Mouse (Mus musculus): ENCODE results near the gene Krtap5-4. TPM values are rescaled to one million over a fixed set of nuclear protein-coding genes. Genes with fewer than 3 reads are reported as not detected.

The Krtap5-4 gene
- not detected in 2 replicates for polyA plus RNA-seq (2012; rRNA removed; ENCODE audit: low replicate concordance)

GRCm38 (mm10) chr7:142303249-142303648, at the start of gene Krtap5-4:
Gene Krtap5-4, plus strand, starts transcription at chr7:142303549.

GRCm38 (mm10) chr7:142258254-142258653, 45.1 kb upstream of the Krtap5-4 start, which contains the start of gene Gm2431:
Gene Gm2431, minus strand, starts transcription at chr7:142258354.

GRCm38 (mm10) chr7:142274263-142274662, 29.1 kb upstream of the Krtap5-4 start, which contains the start of gene Gm4559:
Gene Gm4559, minus strand, starts transcription at chr7:142274363.

GRCm38 (mm10) chr7:142297018-142297417, 6.3 kb upstream of the Krtap5-4 start, which contains the start of gene Krtap5-1:
Gene Krtap5-1, minus strand, starts transcription at chr7:142297118.

Other genes with a start within 250 kb of the Krtap5-4 start
- gene Mob2, start 242.5 kb upstream of the Krtap5-4 start, polyA plus RNA-seq (2012; rRNA removed; ENCODE audit: low replicate concordance) = 34.6 and 50.5 TPM in 2 replicates
- gene Dusp8, start 207.7 kb upstream of the Krtap5-4 start, polyA plus RNA-seq (2012; rRNA removed; ENCODE audit: low replicate concordance) = 5.9 and 13.7 TPM in 2 replicates
- not detected in 2 replicates for gene Gm45618, start 182.8 kb upstream of the Krtap5-4 start, polyA plus RNA-seq (2012; rRNA removed; ENCODE audit: low replicate concordance)
- not detected in 2 replicates for gene Gm39115, start 167.5 kb upstream of the Krtap5-4 start, polyA plus RNA-seq (2012; rRNA removed; ENCODE audit: low replicate concordance)
- gene Gm45337, start 158.9 kb upstream of the Krtap5-4 start, polyA plus RNA-seq (2012; rRNA removed; ENCODE audit: low replicate concordance) = not detected in 2 replicates
- not detected in 2 replicates for gene Gm29735, start 146.4 kb upstream of the Krtap5-4 start, polyA plus RNA-seq (2012; rRNA removed; ENCODE audit: low replicate concordance)
- gene Gm4553, start 137.8 kb upstream of the Krtap5-4 start, polyA plus RNA-seq (2012; rRNA removed; ENCODE audit: low replicate concordance) = not detected in 2 replicates
- gene Krtap5-2, start 127.5 kb upstream of the Krtap5-4 start, polyA plus RNA-seq (2012; rRNA removed; ENCODE audit: low replicate concordance) = not detected in 2 replicates
- gene Gm10153, start 113.2 kb upstream of the Krtap5-4 start, polyA plus RNA-seq (2012; rRNA removed; ENCODE audit: low replicate concordance) = not detected in 2 replicates
- not detected in 2 replicates for gene Krtap5-3, start 102.2 kb upstream of the Krtap5-4 start, polyA plus RNA-seq (2012; rRNA removed; ENCODE audit: low replicate concordance)
- gene Gm7579, start 91.7 kb upstream of the Krtap5-4 start, polyA plus RNA-seq (2012; rRNA removed; ENCODE audit: low replicate concordance) = not detected in 2 replicates
- not detected in 2 replicates for gene Krtap5-5, start 73.6 kb upstream of the Krtap5-4 start, polyA plus RNA-seq (2012; rRNA removed; ENCODE audit: low replicate concordance)
- gene Gm40460, start 62.5 kb upstream of the Krtap5-4 start, polyA plus RNA-seq (2012; rRNA removed; ENCODE audit: low replicate concordance) = not detected in 2 replicates
- not detected in 2 replicates for gene Gm2431, start 45.2 kb upstream of the Krtap5-4 start, polyA plus RNA-seq (2012; rRNA removed; ENCODE audit: low replicate concordance)
- gene Gm4559, start 29.2 kb upstream of the Krtap5-4 start, polyA plus RNA-seq (2012; rRNA removed; ENCODE audit: low replicate concordance) = not detected in 2 replicates
- gene Krtap5-1, start 6.4 kb upstream of the Krtap5-4 start, polyA plus RNA-seq (2012; rRNA removed; ENCODE audit: low replicate concordance) = not detected in 2 replicates
- gene Ifitm10, start 70.2 kb downstream of the Krtap5-4 start, polyA plus RNA-seq (2012; rRNA removed; ENCODE audit: low replicate concordance) = 13.7 and 26.3 TPM in 2 replicates
- 0.76 TPM in 1 of 2 replicates, not detected in the other for gene Gm49369, start 79.1 kb downstream of the Krtap5-4 start, polyA plus RNA-seq (2012; rRNA removed; ENCODE audit: low replicate concordance)
- gene Ctsd, start 84.5 kb downstream of the Krtap5-4 start, polyA plus RNA-seq (2012; rRNA removed; ENCODE audit: low replicate concordance) = 1,489 and 1,921 TPM in 2 replicates
- gene Syt8, start 131.3 kb downstream of the Krtap5-4 start, polyA plus RNA-seq (2012; rRNA removed; ENCODE audit: low replicate concordance) = 2.3 and 4.5 TPM in 2 replicates
- 1.6 and 1,647 TPM in 2 replicates for gene Tnni2, start 138.3 kb downstream of the Krtap5-4 start, polyA plus RNA-seq (2012; rRNA removed; ENCODE audit: low replicate concordance)
- 322 and 346 TPM in 2 replicates for gene Lsp1, start 157.3 kb downstream of the Krtap5-4 start, polyA plus RNA-seq (2012; rRNA removed; ENCODE audit: low replicate concordance)
- 1.1 and 647 TPM in 2 replicates for gene Tnnt3, start 195.3 kb downstream of the Krtap5-4 start, polyA plus RNA-seq (2012; rRNA removed; ENCODE audit: low replicate concordance)
- gene Mrpl23, start 229.1 kb downstream of the Krtap5-4 start, polyA plus RNA-seq (2012; rRNA removed; ENCODE audit: low replicate concordance) = 13.1 and 21.3 TPM in 2 replicates

All from mammary gland, adult 2 months (tissue).